Mouse (Mus musculus) heart, postnatal 4 days (tissue): ENCODE data around the gene Afap1. TPM values are rescaled to one million over a fixed set of nuclear protein-coding genes. Genes with fewer than 3 reads are reported as not detected.

Source experiments
- DNase-seq: peaks from one replicate; pipeline ENCODE4 v3.0.0; 2021
- total RNA-seq, 2 experiments: library from RNA; stranded (reverse); gene quantifications; 2 replicates each; pipeline ENCODE4 v1.2.3; 2021

Afap1 gene
- total RNA-seq, 2 experiments from 2014 or later: 45.2 to 45.9 TPM

GRCm38 (mm10) chr5:35980542-35980941, 87.4 kb downstream of the Afap1 start:
- DNase-seq: no peak

DNA sequence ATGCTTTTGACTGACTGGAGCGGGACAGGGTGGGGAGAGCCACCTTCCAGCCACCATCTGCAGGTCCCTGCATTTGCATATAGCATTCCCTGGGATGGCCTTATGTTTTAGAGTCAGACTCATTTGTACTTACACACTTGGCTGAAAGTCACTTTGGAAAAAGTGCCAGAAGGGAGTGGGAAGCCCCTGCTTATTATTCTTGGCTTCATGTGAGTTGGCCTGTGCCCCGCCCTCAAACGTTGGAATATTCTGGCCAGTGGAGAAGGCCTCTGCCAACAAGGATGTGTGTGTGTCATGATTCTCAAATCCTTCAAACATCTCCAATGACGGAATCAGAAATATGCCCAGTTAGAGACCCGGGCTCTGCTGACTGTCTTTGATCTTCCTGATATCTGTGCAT, 88.2 kb downstream of the Afap1 start:
- DNase-seq: no peak

DNA sequence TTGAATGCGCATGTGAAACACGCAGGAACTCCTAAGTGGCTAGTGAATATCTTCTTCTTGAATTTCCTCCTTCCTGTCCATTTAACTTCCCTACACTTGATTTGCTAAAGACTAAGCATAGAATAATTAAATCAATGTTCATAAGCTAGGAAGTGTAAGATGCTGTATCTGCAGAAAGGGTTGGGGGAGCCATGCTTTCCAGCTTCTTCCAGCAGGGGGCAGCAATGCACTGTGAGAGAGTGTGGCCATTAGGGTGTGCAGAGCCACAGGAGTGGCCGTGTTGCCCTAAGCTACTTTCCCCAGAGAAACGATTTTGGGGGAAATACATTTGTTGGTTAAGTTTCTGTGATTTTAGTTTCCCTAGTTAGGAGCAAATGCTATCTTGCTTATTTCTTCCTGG, 88.9 kb downstream of the Afap1 start:
- peak; percentile 91 for DNase-seq

DNA sequence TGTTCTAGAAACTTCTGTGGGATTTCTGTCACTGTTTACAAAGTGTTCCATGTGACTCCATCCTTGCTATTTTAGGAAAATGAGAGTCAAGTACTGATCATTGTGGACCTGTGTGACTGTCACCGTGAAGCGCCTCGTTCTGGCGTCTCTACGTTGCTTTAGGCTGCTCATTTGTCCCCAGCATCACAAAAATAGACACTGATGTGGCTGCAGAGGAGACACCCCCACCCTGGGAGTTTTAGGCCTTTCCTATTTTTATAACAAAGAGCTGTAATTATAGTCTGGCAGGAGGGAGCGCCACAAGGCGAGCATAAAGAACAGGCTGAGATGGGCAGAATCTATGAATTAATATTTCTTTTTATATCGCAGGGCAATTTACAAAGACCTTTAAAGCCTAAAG, 92.5 kb downstream of the Afap1 start:
- no peak for DNase-seq

DNA sequence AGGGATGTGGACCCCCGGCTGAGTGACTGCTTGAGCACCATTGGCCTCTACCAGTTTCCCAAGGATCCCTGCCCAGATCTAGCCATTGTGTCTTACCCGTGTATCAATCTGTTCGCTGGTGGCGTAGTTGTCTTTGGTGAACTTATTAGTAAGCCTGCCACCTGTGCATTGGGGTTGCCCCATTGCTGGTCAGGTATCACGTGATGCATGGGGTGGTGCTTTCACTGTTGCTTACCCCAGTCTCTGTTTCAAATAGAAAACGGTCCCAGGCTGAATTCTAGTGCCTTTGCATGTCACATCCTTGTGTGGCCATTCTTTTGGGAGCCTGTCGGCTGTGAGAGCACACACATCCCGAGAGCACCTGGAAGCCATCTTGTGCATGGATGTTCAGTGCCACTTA, 95.0 kb downstream of the Afap1 start:
- DNase-seq: no peak

GRCm38 (mm10) chr5:35989506-35989905, 96.4 kb downstream of the Afap1 start:
- DNase-seq: no peak

- DNase-seq: no peak
Observed at GRCm38 (mm10) chr5:35989986-35990735, 97.0 kb downstream of the Afap1 start.

- no peak for DNase-seq
Observed at GRCm38 (mm10) chr5:36003797-36004196, 110.7 kb downstream of the Afap1 start.

DNA sequence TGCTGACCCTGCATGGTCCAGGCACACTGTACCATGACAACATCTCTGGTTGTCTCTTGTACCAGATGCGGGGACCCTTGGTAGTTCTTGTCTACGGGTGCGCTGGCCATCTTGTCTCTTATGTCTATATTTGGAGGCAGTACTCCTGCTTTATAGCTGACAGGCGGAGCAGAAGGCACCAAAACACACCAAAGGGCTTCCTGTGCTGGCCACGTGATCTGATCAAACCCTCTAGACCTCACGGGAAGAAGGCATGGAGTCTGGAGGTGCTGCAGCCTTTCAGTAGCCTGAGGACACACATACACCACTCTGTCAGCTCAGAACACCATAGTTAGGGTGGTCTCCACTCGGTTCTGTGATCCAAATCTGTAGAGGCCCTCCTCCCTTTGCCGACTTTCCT, 113.0 kb downstream of the Afap1 start:
- DNase-seq: no peak

GRCm38 (mm10) chr5:36006586-36006985, 113.5 kb downstream of the Afap1 start:
- DNase-seq: no peak

DNA sequence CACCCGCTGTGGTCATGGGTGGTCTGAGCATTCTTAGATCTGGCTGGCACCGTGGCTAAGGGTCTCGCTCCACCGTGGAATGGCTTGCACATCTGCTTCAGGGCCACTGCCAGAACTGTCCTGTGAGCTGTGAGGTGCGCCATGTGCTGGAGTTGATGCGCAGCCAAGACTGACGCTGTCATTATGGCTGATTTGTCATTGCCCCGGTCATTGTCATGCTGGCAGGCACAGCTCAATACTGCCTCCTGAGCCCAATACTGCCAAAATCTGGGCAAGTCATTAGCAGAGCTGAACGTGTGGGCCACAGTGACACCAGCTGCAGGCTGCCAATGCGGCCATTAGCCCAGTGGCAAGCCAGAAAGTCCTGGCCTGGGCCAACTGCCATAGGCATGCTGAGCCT, 114.5 kb downstream of the Afap1 start:
- DNase-seq: peak; percentile 25

GRCm38 (mm10) chr5:36009405-36009804, 116.3 kb downstream of the Afap1 start:
- DNase-seq: no peak

DNA sequence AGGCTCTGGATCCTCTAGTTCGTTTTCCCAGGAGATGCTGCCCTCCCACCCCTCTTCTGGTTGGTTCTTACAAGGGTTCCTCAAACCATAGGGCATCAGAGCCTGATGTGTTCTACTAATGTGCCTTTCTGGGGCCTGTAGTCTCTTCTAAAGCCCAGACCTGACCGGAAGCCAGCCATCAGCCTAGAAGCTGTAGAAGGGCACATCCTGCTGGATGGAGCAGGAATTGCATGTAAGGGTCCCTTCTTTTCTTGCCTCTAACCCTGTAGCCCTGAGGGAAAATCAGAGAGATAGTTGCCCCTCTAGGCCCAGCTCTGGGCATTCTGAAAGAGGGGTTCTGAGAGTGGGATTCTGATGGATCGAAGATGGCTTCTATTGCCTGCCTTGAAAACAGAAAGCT, 125.2 kb downstream of the Afap1 start:
- DNase-seq: peak; percentile 29

DNA sequence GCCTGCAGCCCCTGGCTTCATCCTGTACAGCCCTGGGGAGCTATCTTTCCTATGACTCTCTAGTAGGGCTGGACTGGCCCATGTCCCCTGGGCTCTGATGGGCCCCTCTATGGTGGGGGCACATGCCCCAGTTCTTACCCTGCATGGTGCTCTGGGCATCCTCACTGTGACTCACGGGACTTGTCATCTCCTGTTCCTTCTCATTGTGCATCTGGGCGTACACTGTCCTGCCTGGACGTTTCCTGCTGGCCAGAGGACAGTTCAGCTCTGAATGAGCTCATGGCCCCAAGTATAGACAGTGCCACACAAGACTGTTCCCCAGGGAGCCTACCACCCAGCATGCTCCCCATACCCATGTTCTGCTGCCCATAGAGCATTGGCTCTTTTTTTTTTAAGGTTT, 128.0 kb downstream of the Afap1 start:
- no peak for DNase-seq

DNA sequence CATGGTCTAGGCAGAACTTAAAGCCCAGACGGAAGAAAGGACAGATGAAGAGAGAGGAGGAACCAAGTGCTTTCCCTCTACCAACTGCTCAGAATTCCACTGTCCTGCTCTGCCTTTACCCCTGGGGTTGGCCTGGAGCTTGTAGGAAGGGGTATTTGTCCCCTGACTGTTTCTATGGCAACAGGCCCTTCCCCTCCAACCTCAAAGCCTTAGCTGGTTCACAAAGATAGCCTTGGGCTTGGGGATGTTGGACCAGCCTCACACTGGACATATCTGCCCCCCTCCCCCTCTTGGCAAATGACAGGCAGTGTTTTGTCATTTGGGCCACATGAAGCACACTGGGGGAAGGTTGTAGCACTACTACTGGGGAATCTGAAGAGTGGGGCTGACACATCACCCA, 129.2 kb downstream of the Afap1 start:
- DNase-seq: no peak

DNA sequence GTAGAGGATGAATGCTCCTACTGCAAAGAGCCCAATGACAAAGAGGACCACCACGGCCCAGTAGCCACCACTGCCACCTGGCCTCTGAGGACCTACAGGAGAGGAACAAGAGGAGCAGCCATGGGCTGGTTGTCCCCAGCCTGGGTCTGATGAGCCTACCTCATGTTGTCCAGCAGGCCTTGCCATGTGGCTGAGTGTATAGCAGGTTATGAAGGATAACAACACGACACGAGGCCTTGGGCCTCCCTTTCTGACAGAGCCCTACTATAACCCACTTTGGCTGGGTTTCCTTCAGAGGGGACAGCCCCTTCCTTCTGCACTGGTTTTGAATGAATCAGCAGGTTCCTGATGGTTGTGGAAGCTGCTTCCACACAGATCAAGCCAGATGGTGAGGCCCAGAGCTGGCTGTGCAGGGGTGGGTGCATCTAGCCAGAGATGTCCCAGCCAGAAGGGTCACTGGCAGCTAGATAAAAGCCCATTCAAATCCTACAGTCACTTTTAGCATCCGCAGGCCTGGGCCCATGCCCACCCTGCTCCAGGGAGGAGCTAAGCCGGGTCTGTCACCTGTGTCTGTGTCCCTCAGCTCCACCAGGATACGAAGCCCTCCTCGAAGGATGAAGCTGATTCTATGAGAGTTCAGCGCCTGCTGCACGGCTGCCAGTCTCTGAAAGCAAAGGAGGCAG, 131.0 kb downstream of the Afap1 start:
- DNase-seq: no peak

- DNase-seq: no peak
Observed at GRCm38 (mm10) chr5:36025076-36025475, 132.0 kb downstream of the Afap1 start.

GRCm38 (mm10) chr5:36033531-36034426, 140.7 kb downstream of the Afap1 start:
- peak; percentile 67 for DNase-seq

DNA sequence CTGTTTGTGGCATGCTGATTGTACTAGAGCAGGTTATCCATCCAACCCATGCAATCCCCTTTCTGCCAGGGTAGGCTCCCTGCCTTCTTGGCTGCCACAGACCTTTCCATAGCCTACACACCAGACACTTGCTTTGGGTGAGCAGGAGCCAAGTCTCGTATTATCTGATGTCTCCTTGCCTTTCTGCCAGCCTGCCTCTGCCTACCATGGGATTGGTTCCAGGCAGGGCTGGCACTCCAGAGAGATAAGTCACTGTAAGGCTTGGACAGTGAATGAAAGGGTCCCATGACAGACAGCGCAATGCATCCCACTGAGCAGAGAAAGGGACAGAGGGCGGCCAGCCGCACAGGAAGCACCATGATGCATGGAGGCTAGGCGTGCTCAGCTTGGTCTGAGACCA, 146.5 kb downstream of the Afap1 start:
- no peak for DNase-seq

- DNase-seq: peak; percentile 85
Observed at GRCm38 (mm10) chr5:36040398-36041235, 147.5 kb downstream of the Afap1 start.

- DNase-seq: no peak
Observed at GRCm38 (mm10) chr5:36041236-36041562, 148.1 kb downstream of the Afap1 start.

GRCm38 (mm10) chr5:36041756-36042155, 148.6 kb downstream of the Afap1 start:
- peak; percentile 17 for DNase-seq
